Mouse (Mus musculus): ENCODE measurements around the gene Cfap77. TPM values are rescaled to one million over a fixed set of nuclear protein-coding genes. Genes with fewer than 3 reads are reported as not detected.
A peak's percentile ranks its signal among the peaks of the same experiment; 100 is the strongest.

Cfap77 gene
- polyA plus RNA-seq, 1 experiment = 0.06 TPM

DNA sequence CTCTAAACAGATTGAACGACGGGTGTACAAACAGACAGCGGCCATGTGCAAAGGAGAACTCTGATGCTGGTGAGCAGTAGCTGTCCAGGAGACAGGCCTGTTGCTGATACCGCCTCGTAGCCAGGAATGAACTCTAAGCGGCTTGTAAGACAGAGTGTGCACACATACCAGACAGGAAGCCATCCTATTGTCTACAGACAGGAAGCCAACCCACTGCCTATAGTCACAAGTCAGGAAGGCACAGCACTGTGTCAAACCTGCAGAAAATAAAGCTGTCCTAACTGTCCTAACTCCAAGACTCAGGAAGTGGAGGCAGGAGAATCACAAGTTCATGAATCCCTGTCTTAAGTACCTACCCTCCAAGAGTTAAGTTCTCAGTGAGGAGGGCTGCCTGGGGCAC lies 91.3 kb downstream of the Cfap77 start:
- Histone ChIP-seq H3K4me2 (ENCODE audit: low read depth) (no peak overlapping the region), H3ac (ENCODE audit: control insufficient read depth, insufficient read length) (no peak overlapping the region), H3K4me3 (no peak overlapping the region), H3K36me3 (ENCODE audit: control insufficient read depth, insufficient read depth) (no peaks in the 10 kb centered on the region), H3K27me3 (ENCODE audit: control insufficient read depth, insufficient read depth, insufficient read length) (no peaks in the 10 kb centered on the region), H3K79me2 (ENCODE audit: control insufficient read depth, insufficient read depth) (no peaks in the 10 kb centered on the region)
- TF ChIP-seq SRF (IDR thresholded peaks at IDR 0.05; ENCODE audit: control insufficient read depth, insufficient read length, low read depth) (no peak), POLR2AphosphoS2 (IDR thresholded peaks at IDR 0.05; ENCODE audit: insufficient read length, low read depth) (no peak), TCF12 (IDR thresholded peaks at IDR 0.05; ENCODE audit: insufficient read depth, poor library complexity, severe bottlenecking) (no peak), POLR2A (IDR thresholded peaks at IDR 0.05; ENCODE audit: insufficient read length, low read depth) (no peak), CEBPB (IDR thresholded peaks at IDR 0.05; ENCODE audit: insufficient read depth, poor library complexity, severe bottlenecking) (no peak), MYOG (IDR thresholded peaks at IDR 0.05; ENCODE audit: control insufficient read depth in 1 of 3, insufficient read depth in 1 of 3, insufficient read length in 2 of 3, low read depth in 2 of 3) (no peak), MAX (IDR thresholded peaks at IDR 0.05; ENCODE audit: low read depth) (no peak), E2F4 (IDR thresholded peaks at IDR 0.05; ENCODE audit: insufficient read depth) (no peak), USF1 (IDR thresholded peaks at IDR 0.05; ENCODE audit: low read depth) (no peak), MYOD1 (IDR thresholded peaks at IDR 0.05; ENCODE audit: control insufficient read depth in 1 of 3, insufficient read length in 2 of 3, low read depth in 2 of 3) (no peak), TCF3 (IDR thresholded peaks at IDR 0.05; ENCODE audit: insufficient read length, low read depth) (no peak)

GRCm38 (mm10) chr2:28961636-28962035 lies 93.2 kb downstream of the Cfap77 start:
- no peaks in the 10 kb centered on the region for H3K27me3 ChIP-seq (ENCODE audit: control insufficient read depth, insufficient read depth, insufficient read length)
- TF ChIP-seq CEBPB (IDR thresholded peaks at IDR 0.05; ENCODE audit: insufficient read depth, poor library complexity, severe bottlenecking) (no peak), POLR2AphosphoS2 (IDR thresholded peaks at IDR 0.05; ENCODE audit: insufficient read length, low read depth) (no peak), TCF3 (IDR thresholded peaks at IDR 0.05; ENCODE audit: insufficient read length, low read depth) (no peak), USF1 (IDR thresholded peaks at IDR 0.05; ENCODE audit: low read depth) (no peak), POLR2A (IDR thresholded peaks at IDR 0.05; ENCODE audit: insufficient read length, low read depth) (no peak), REST (IDR thresholded peaks at IDR 0.05; ENCODE audit: insufficient read depth, insufficient read length) (no peak), SRF (IDR thresholded peaks at IDR 0.05; ENCODE audit: control insufficient read depth, insufficient read length, low read depth) (no peak), MYOG (IDR thresholded peaks at IDR 0.05; ENCODE audit: control insufficient read depth in 1 of 3, insufficient read depth in 1 of 3, insufficient read length in 2 of 3, low read depth in 2 of 3) (no peak), MYOD1 (IDR thresholded peaks at IDR 0.05; ENCODE audit: control insufficient read depth in 1 of 3, insufficient read length in 2 of 3, low read depth in 2 of 3) (no peak), E2F4 (IDR thresholded peaks at IDR 0.05; ENCODE audit: insufficient read depth) (no peak), TCF12 (IDR thresholded peaks at IDR 0.05; ENCODE audit: insufficient read depth, poor library complexity, severe bottlenecking) (no peak), MAX (IDR thresholded peaks at IDR 0.05; ENCODE audit: low read depth) (no peak)
- H3K4me3 ChIP-seq = no peak overlapping the region
- H3K4me2 ChIP-seq (ENCODE audit: low read depth) = no peak overlapping the region
- no peak overlapping the region for H3ac ChIP-seq (ENCODE audit: control insufficient read depth, insufficient read length)
- H3K79me2 ChIP-seq (ENCODE audit: control insufficient read depth, insufficient read depth) = no peaks in the 10 kb centered on the region
- no peaks in the 10 kb centered on the region for H3K36me3 ChIP-seq (ENCODE audit: control insufficient read depth, insufficient read depth)

DNA sequence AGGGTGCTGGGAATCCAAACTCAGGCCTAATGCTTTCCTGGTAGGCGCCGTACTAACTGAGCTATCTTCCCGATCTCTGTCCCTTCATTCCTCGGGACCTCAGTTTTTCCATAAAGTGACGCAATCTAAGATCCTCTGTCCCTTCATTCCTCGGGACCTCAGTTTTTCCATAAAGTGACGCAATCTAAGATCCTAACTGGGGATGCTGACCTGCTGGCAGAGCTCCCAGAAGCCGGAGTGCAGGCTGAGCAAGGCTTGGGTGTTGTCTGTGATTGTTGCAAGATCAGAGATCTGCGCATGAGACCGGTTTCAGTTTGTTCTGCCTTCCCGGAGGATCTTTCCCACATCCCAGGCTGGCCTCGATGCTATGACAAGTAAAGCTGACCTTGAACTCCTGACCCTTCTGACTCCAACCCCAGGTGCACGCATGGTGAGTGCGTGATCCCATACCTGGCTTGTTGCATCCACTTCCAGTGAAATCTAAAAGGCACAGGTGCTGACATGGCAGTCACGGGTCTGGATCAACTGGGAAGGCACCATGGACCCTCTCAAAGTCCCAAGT lies 93.8 kb downstream of the Cfap77 start:
- no peaks in the 10 kb centered on the region for H3K27me3 ChIP-seq (ENCODE audit: control insufficient read depth, insufficient read depth, insufficient read length)
- no peak overlapping the region for H3K4me2 ChIP-seq (ENCODE audit: low read depth)
- no peaks in the 10 kb centered on the region for H3K79me2 ChIP-seq (ENCODE audit: control insufficient read depth, insufficient read depth)
- H3K4me3 ChIP-seq = no peak overlapping the region
- H3K36me3 ChIP-seq (ENCODE audit: control insufficient read depth, insufficient read depth) = no peaks in the 10 kb centered on the region
- no peak overlapping the region for H3ac ChIP-seq (ENCODE audit: control insufficient read depth, insufficient read length)
- no peak for TF ChIP-seq SRF (IDR thresholded peaks at IDR 0.05; ENCODE audit: control insufficient read depth, insufficient read length, low read depth)
- no peak for TF ChIP-seq POLR2AphosphoS2 (IDR thresholded peaks at IDR 0.05; ENCODE audit: insufficient read length, low read depth)
- no peak for TF ChIP-seq REST (IDR thresholded peaks at IDR 0.05; ENCODE audit: insufficient read depth, insufficient read length)
- TF ChIP-seq E2F4 (IDR thresholded peaks at IDR 0.05; ENCODE audit: insufficient read depth) = no peak
- TF ChIP-seq CEBPB (IDR thresholded peaks at IDR 0.05; ENCODE audit: insufficient read depth, poor library complexity, severe bottlenecking) = peak; percentile 73

- Histone ChIP-seq H3K79me2 (ENCODE audit: control insufficient read depth, insufficient read depth) (no peaks in the 10 kb centered on the region), H3K36me3 (ENCODE audit: control insufficient read depth, insufficient read depth) (no peaks in the 10 kb centered on the region), H3ac (ENCODE audit: control insufficient read depth, insufficient read length) (no peak overlapping the region), H3K27me3 (ENCODE audit: control insufficient read depth, insufficient read depth, insufficient read length) (no peaks in the 10 kb centered on the region), H3K4me2 (ENCODE audit: low read depth) (no peak overlapping the region), H3K4me3 (no peak overlapping the region)
- TF ChIP-seq MYOD1 (IDR thresholded peaks at IDR 0.05; ENCODE audit: control insufficient read depth in 1 of 3, insufficient read length in 2 of 3, low read depth in 2 of 3) (no peak), MYOG (IDR thresholded peaks at IDR 0.05; ENCODE audit: control insufficient read depth in 1 of 3, insufficient read depth in 1 of 3, insufficient read length in 2 of 3, low read depth in 2 of 3) (no peak), CEBPB (IDR thresholded peaks at IDR 0.05; ENCODE audit: insufficient read depth, poor library complexity, severe bottlenecking) (no peak), USF1 (IDR thresholded peaks at IDR 0.05; ENCODE audit: low read depth) (no peak), SRF (IDR thresholded peaks at IDR 0.05; ENCODE audit: control insufficient read depth, insufficient read length, low read depth) (no peak), TCF12 (IDR thresholded peaks at IDR 0.05; ENCODE audit: insufficient read depth, poor library complexity, severe bottlenecking) (no peak), POLR2A (IDR thresholded peaks at IDR 0.05; ENCODE audit: insufficient read length, low read depth) (no peak), REST (IDR thresholded peaks at IDR 0.05; ENCODE audit: insufficient read depth, insufficient read length) (no peak), POLR2AphosphoS2 (IDR thresholded peaks at IDR 0.05; ENCODE audit: insufficient read length, low read depth) (no peak), E2F4 (IDR thresholded peaks at IDR 0.05; ENCODE audit: insufficient read depth) (no peak), TCF3 (IDR thresholded peaks at IDR 0.05; ENCODE audit: insufficient read length, low read depth) (no peak), MAX (IDR thresholded peaks at IDR 0.05; ENCODE audit: low read depth) (no peak)
These were observed 98.0 kb downstream of the Cfap77 start for GRCm38 (mm10) chr2:28956874-28957273.
